Mouse (Mus musculus) CH12.LX (cell line): ENCODE data around the gene Zfp580.

ENCODE experiments used
- POLR2A ChIP-seq: IDR thresholded peaks from 2 replicates; pipeline ENCODE4 v1.6.1; 2011; ENCODE audit warnings: low read depth, mild to moderate bottlenecking, improper control_type of control experiment, low read length
- ZC3H11A ChIP-seq: IDR thresholded peaks from 2 replicates; pipeline ENCODE4 v1.6.1; 2012; ENCODE audit warnings: low read depth, mild to moderate bottlenecking, inconsistent platforms, low read length, improper control_type of control experiment

DNA sequence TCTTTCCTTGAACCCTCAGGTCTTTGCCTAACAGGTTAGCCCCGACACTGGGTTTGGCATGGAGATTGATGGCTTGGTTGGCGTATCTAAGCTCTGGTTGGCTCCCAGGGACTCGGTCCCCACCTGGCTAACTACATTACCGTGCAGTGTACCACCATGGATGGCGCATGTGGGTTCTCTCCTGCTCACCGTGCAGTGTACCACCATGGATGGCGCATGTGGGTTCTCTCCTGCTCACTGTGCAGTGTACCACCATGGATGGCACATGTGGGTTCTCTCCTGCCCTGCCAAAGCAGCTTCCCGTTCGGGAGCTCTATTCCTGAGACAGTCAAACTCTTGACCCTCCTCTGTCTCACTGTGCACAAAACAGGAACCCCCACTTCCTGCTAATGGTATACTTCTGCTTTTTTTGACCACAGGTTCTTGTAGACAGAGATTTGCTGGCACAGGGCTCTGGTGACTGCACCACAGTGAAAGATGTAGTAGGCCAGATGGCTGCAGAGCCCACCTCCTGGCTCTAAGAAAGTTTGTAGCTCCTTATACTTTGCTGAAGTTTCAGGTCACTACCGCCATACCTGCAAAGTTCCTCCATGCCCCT is 49.8 kb downstream of the Zfp580 start:
- TF ChIP-seq ZC3H11A (no peak), POLR2A (0 out of 2 replicates have a peak, but pooled peaks have one; percentile 11)
